Mouse (Mus musculus): ENCODE data around the gene Nrg3. TPM values are rescaled to one million over a fixed set of nuclear protein-coding genes. Genes with fewer than 3 reads are reported as not detected.
"Not testable (repeated sequence)": the region's sequence is repeated elsewhere in the genome, so short reads cannot be mapped to it uniquely, and the experiment has no call there.

Nrg3 gene
- polyA plus RNA-seq, 1 experiment from 2014 or later = 0.49 TPM

GRCm38 (mm10) chr14:39129766-39130165, 343.1 kb downstream of the Nrg3 start:
- no peaks in the 10 kb centered on the region for H3K9me3 ChIP-seq (ENCODE audit: control insufficient read depth, low read length)
- H3K9ac ChIP-seq (ENCODE audit: low read depth, low read length) = no peak overlapping the region
- no peak overlapping the region for H3K4me2 ChIP-seq (ENCODE audit: low read depth, low read length)
- no peaks in the 10 kb centered on the region for H3K36me3 ChIP-seq (ENCODE audit: control insufficient read depth, insufficient read depth, low read length)
- H3K4me1 ChIP-seq (ENCODE audit: control insufficient read depth, insufficient read depth, low read length) = no peaks in the 10 kb centered on the region
- no peak for DNase-seq (ENCODE audit: low spot score)
- H3K4me3 ChIP-seq (ENCODE audit: low read depth, low read length) = no peak overlapping the region
- H3K27me3 ChIP-seq (replicated peaks; ENCODE audit: control insufficient read depth, insufficient read depth, low read length) = no peaks in the 10 kb centered on the region
- no peak overlapping the region for H3K27ac ChIP-seq (replicated peaks; ENCODE audit: low read depth, low read length)
- 84% methylated on average over 2 of the region's 2 CpGs for WGBS
- ATAC-seq (ENCODE audit: low read depth) = no peak

DNA sequence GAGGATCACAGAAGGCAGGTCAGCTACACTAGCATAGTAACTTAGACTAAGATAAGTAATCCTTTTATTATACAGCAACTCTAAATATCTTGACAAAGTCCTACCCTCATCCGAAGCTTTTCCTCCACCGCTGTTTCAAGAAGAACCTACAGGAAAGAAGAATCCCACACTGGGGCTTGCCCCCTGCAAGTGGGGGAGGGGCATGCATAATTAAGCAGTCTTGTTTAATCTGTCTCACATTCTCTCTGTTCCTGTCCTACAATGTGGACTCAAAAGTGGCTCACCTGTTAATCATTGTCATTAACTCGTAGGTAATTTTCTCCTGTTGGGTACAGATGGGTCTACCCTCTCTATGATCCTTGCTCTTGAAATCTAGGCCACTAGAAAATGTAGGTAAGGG, 354.9 kb downstream of the Nrg3 start:
- H3K4me2 ChIP-seq (ENCODE audit: low read depth, low read length) = no peak overlapping the region
- 72% methylated on average over 3 of the region's 3 CpGs for WGBS
- no peaks in the 10 kb centered on the region for H3K27me3 ChIP-seq (replicated peaks; ENCODE audit: control insufficient read depth, insufficient read depth, low read length)
- no peaks in the 10 kb centered on the region for H3K36me3 ChIP-seq (ENCODE audit: control insufficient read depth, insufficient read depth, low read length)
- H3K4me3 ChIP-seq (ENCODE audit: low read depth, low read length) = no peak overlapping the region
- H3K4me1 ChIP-seq (ENCODE audit: control insufficient read depth, insufficient read depth, low read length) = no peaks in the 10 kb centered on the region
- no peak overlapping the region for H3K9ac ChIP-seq (ENCODE audit: low read depth, low read length)
- H3K27ac ChIP-seq (replicated peaks; ENCODE audit: low read depth, low read length) = no peak overlapping the region
- ATAC-seq (ENCODE audit: low read depth) (no peak), DNase-seq (ENCODE audit: low spot score) (no peak)
- H3K9me3 ChIP-seq (ENCODE audit: control insufficient read depth, low read length) = no peaks in the 10 kb centered on the region

DNA sequence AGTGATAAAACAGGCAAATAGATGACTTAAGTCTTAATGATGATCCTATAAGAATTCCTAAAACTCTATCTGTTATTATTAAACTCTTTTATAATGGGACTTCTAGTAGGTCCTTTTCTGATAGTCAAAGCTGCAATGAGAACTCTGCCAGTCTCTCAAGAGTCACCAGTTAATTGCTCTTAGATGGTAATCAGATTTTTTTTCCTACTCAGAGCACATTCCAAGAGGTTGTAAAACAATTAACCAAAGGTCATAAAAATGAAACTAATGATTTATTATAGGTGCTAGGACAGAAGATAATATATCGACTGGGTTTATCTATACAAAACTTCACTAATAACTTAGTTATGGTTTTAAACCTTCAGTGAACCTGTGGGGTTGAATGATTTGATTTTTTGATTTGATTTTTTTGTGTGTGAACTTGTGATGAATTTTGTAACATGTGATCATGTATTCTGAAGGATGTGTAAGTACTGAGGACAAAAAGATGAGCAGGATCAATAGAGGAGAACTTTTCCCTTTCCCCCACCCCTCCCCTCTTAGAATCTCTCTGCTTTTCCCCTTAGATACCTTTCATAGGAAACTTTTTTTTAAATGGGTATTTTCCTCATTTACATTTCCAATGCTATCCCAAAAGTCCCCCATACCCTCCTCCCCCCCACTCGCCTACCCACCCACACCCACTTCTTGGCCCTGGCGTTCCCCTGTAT, 356.2 kb downstream of the Nrg3 start:
- H3K27ac ChIP-seq (replicated peaks; ENCODE audit: low read depth, low read length); H3K4me1 ChIP-seq (ENCODE audit: control insufficient read depth, insufficient read depth, low read length); ATAC-seq (ENCODE audit: low read depth); H3K4me3 ChIP-seq (ENCODE audit: low read depth, low read length); H3K9me3 ChIP-seq (ENCODE audit: control insufficient read depth, low read length); H3K9ac ChIP-seq (ENCODE audit: low read depth, low read length); DNase-seq (ENCODE audit: low spot score); H3K27me3 ChIP-seq (replicated peaks; ENCODE audit: control insufficient read depth, insufficient read depth, low read length); H3K36me3 ChIP-seq (ENCODE audit: control insufficient read depth, insufficient read depth, low read length); H3K4me2 ChIP-seq (ENCODE audit: low read depth, low read length): not testable (repeated sequence)
- WGBS = 86% methylated on average over 3 of the region's 3 CpGs

DNA sequence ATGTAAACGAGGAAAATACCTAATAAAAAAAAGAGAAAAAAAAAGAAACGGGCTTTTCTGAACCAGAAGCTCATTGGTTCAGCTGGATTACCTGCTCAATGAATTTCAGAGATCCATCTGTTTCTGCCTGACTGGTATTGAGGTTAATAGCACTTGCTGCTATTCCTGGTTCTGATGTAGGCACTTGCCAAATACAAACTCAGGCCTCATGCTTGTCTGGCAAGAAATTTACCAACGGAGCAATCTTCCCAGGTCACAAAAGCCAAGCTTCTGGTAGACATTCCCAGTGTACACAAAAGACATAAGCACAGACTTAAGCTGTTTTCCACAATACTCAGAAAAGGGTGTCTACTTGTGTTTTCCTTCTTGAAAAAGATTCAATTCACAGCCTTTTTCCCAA, 363.3 kb downstream of the Nrg3 start:
- 85% methylated on average over 3 of the region's 3 CpGs for WGBS

DNA sequence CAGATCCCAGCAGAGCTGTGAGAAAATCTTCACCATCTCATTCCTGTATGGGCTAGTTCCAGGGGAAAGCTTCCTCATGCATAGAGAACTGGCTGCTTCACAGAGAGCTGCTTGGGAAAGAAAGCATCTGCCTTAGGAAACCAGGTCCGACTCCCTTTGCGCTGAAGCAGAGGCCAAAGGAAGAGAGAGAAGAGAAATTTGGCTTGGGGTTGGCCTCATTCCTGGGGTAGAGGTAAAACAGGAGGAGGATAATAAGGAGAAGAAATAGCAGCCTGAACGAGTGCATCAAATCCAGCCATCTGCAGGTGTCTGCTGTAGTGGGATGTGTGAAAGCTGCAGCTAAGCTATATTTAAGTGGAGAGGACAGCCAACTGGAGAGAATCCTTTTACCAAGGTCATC, 366.1 kb downstream of the Nrg3 start:
- H3K4me3 ChIP-seq (ENCODE audit: low read depth, low read length) = no peak overlapping the region
- no peaks in the 10 kb centered on the region for H3K27me3 ChIP-seq (replicated peaks; ENCODE audit: control insufficient read depth, insufficient read depth, low read length)
- H3K9ac ChIP-seq (ENCODE audit: low read depth, low read length) = no peak overlapping the region
- H3K4me1 ChIP-seq (ENCODE audit: control insufficient read depth, insufficient read depth, low read length) = no peaks in the 10 kb centered on the region
- no peaks in the 10 kb centered on the region for H3K9me3 ChIP-seq (ENCODE audit: control insufficient read depth, low read length)
- ATAC-seq (ENCODE audit: low read depth) (no peak), DNase-seq (ENCODE audit: low spot score) (no peak)
- WGBS = 83% methylated on average over 3 of the region's 3 CpGs
- no peak overlapping the region for H3K4me2 ChIP-seq (ENCODE audit: low read depth, low read length)
- H3K36me3 ChIP-seq (ENCODE audit: control insufficient read depth, insufficient read depth, low read length) = no peaks in the 10 kb centered on the region
- no peak overlapping the region for H3K27ac ChIP-seq (replicated peaks; ENCODE audit: low read depth, low read length)

More for the DNA sequence above, 363.3 kb downstream of the Nrg3 start:
- no peak overlapping the region for H3K9ac ChIP-seq (ENCODE audit: low read depth, low read length)
- DNase-seq (ENCODE audit: low spot score) = no peak
- no peaks in the 10 kb centered on the region for H3K4me1 ChIP-seq (ENCODE audit: control insufficient read depth, insufficient read depth, low read length)
- no peak overlapping the region for H3K4me3 ChIP-seq (ENCODE audit: low read depth, low read length)
- H3K9me3 ChIP-seq (ENCODE audit: control insufficient read depth, low read length) = no peaks in the 10 kb centered on the region
- H3K36me3 ChIP-seq (ENCODE audit: control insufficient read depth, insufficient read depth, low read length) = no peaks in the 10 kb centered on the region
- no peak for ATAC-seq (ENCODE audit: low read depth)
- H3K27me3 ChIP-seq (replicated peaks; ENCODE audit: control insufficient read depth, insufficient read depth, low read length) = no peaks in the 10 kb centered on the region
- H3K27ac ChIP-seq (replicated peaks; ENCODE audit: low read depth, low read length) = no peak overlapping the region
- no peak overlapping the region for H3K4me2 ChIP-seq (ENCODE audit: low read depth, low read length)

- no peaks in the 10 kb centered on the region for H3K36me3 ChIP-seq (ENCODE audit: control insufficient read depth, insufficient read depth, low read length)
- H3K4me2 ChIP-seq (ENCODE audit: low read depth, low read length) = no peak overlapping the region
- WGBS = 68% methylated on average over 1 of the region's 1 CpGs
- H3K27me3 ChIP-seq (replicated peaks; ENCODE audit: control insufficient read depth, insufficient read depth, low read length) = no peaks in the 10 kb centered on the region
- DNase-seq (ENCODE audit: low spot score) (no peak), ATAC-seq (ENCODE audit: low read depth) (no peak)
- H3K27ac ChIP-seq (replicated peaks; ENCODE audit: low read depth, low read length) = no peak overlapping the region
- no peaks in the 10 kb centered on the region for H3K9me3 ChIP-seq (ENCODE audit: control insufficient read depth, low read length)
- H3K9ac ChIP-seq (ENCODE audit: low read depth, low read length) = no peak overlapping the region
- H3K4me1 ChIP-seq (ENCODE audit: control insufficient read depth, insufficient read depth, low read length) = no peaks in the 10 kb centered on the region
- no peak overlapping the region for H3K4me3 ChIP-seq (ENCODE audit: low read depth, low read length)
Observed at GRCm38 (mm10) chr14:39095219-39095618, 377.7 kb downstream of the Nrg3 start.

DNA sequence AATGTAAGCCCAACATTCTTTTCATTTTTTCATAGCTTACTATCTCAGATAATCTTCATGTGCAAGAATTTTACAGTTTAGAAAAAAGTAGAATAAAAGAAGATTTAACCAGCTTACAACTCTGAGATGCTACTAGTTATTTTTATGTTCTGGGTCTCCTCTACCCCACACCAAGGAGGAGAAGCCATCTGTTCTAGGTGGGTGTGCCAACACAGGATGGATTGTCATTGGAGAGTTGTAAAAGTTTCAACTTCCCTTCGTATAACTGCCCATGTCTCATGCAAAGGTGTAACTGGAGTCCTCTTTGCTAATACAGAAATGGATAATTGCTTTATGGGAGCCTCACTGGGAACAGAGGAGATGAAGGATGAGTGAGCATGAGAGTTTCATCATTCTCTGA, 393.4 kb downstream of the Nrg3 start:
- no peaks in the 10 kb centered on the region for H3K36me3 ChIP-seq (ENCODE audit: control insufficient read depth, insufficient read depth, low read length)
- DNase-seq (ENCODE audit: low spot score) = no peak
- H3K27me3 ChIP-seq (replicated peaks; ENCODE audit: control insufficient read depth, insufficient read depth, low read length) = no peaks in the 10 kb centered on the region
- H3K9ac ChIP-seq (ENCODE audit: low read depth, low read length) = no peak overlapping the region
- ATAC-seq (ENCODE audit: low read depth) = no peak
- no peak overlapping the region for H3K4me2 ChIP-seq (ENCODE audit: low read depth, low read length)
- no peak overlapping the region for H3K4me3 ChIP-seq (ENCODE audit: low read depth, low read length)
- WGBS = 68% methylated on average over 1 of the region's 1 CpGs
- no peaks in the 10 kb centered on the region for H3K4me1 ChIP-seq (ENCODE audit: control insufficient read depth, insufficient read depth, low read length)
- H3K27ac ChIP-seq (replicated peaks; ENCODE audit: low read depth, low read length) = no peak overlapping the region
- H3K9me3 ChIP-seq (ENCODE audit: control insufficient read depth, low read length) = no peaks in the 10 kb centered on the region

- H3K27me3 ChIP-seq (replicated peaks; ENCODE audit: control insufficient read depth, insufficient read depth, low read length) = no peaks in the 10 kb centered on the region
- no peaks in the 10 kb centered on the region for H3K36me3 ChIP-seq (ENCODE audit: control insufficient read depth, insufficient read depth, low read length)
- H3K9ac ChIP-seq (ENCODE audit: low read depth, low read length) = no peak overlapping the region
- H3K9me3 ChIP-seq (ENCODE audit: control insufficient read depth, low read length) = no peaks in the 10 kb centered on the region
- no peak overlapping the region for H3K4me2 ChIP-seq (ENCODE audit: low read depth, low read length)
- WGBS = 78% methylated on average over 2 of the region's 2 CpGs
- no peak for ATAC-seq (ENCODE audit: low read depth)
- H3K4me3 ChIP-seq (ENCODE audit: low read depth, low read length) = no peak overlapping the region
- no peak for DNase-seq (ENCODE audit: low spot score)
- H3K4me1 ChIP-seq (ENCODE audit: control insufficient read depth, insufficient read depth, low read length) = no peaks in the 10 kb centered on the region
- H3K27ac ChIP-seq (replicated peaks; ENCODE audit: low read depth, low read length) = no peak overlapping the region
Observed at GRCm38 (mm10) chr14:39051542-39051941, 421.3 kb downstream of the Nrg3 start.

DNA sequence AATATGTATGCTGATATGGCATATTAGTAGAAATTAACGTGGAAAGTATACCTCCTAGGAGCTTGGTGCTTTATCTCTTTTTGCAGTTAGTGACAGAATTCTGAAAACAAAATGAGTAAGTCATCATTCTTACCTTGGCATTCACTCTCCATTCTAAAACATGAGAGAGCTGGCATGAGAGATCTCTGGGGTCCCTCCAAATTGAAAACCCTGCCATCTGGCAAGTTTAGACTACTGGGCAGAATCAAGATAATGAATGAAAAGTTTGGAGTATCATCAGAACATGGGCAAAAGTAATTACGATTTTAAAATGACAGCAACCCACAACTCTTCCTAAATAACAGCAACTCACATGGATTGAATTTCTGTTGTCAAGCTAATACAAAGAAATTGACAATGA, 423.9 kb downstream of the Nrg3 start:
- no peak overlapping the region for H3K27ac ChIP-seq (replicated peaks; ENCODE audit: low read depth, low read length)
- ATAC-seq (ENCODE audit: low read depth) (no peak), DNase-seq (ENCODE audit: low spot score) (no peak)
- no peaks in the 10 kb centered on the region for H3K36me3 ChIP-seq (ENCODE audit: control insufficient read depth, insufficient read depth, low read length)
- WGBS = 60% methylated on average over 2 of the region's 2 CpGs
- H3K4me2 ChIP-seq (ENCODE audit: low read depth, low read length) = no peak overlapping the region
- no peaks in the 10 kb centered on the region for H3K4me1 ChIP-seq (ENCODE audit: control insufficient read depth, insufficient read depth, low read length)
- no peak overlapping the region for H3K9ac ChIP-seq (ENCODE audit: low read depth, low read length)
- no peaks in the 10 kb centered on the region for H3K9me3 ChIP-seq (ENCODE audit: control insufficient read depth, low read length)
- no peak overlapping the region for H3K4me3 ChIP-seq (ENCODE audit: low read depth, low read length)
- H3K27me3 ChIP-seq (replicated peaks; ENCODE audit: control insufficient read depth, insufficient read depth, low read length) = no peaks in the 10 kb centered on the region

Measured in embryonic facial prominence, embryonic 14.5 days (tissue).